Mouse (Mus musculus): ENCODE data around the gene Mrpl49. TPM values are rescaled to one million over a fixed set of nuclear protein-coding genes. Genes with fewer than 3 reads are reported as not detected.

Gene Mrpl49
- 32.0 and 37.3 TPM in 2 replicates for polyA plus RNA-seq (2012; rRNA removed)

- Histone ChIP-seq H3K27me3 (replicated peaks; ENCODE audit: control insufficient read depth, insufficient read depth, low read length) (no peaks in the 10 kb centered on the region), H3K36me3 (ENCODE audit: control insufficient read depth, insufficient read depth, low read length) (peaks cover 3% of the 10 kb centered on the region; the same call in 1 of the 2 replicates), H3K4me3 (ENCODE audit: insufficient read depth, low read depth, low read length) (peak within 1 kb of the TSS; percentile 89), H3K27ac (ENCODE audit: insufficient read depth, low read depth, low read length) (peak within 1 kb of the TSS; percentile 76), H3K4me1 (ENCODE audit: control insufficient read depth, insufficient read depth, low read length) (peaks cover 9% of the 10 kb centered on the region)
- WGBS, result under 1% methylated on average over 63 of the region's 63 CpGs
- peak; percentile 99 for DNase-seq
- TF ChIP-seq CTCF (conservative IDR thresholded peaks at IDR 0.05; ENCODE audit: insufficient read depth, insufficient read length, low read depth, low read length) (no peak), POLR2A (IDR thresholded peaks at IDR 0.05; ENCODE audit: low read depth, low read length) (peak; percentile 72)
Observed at GRCm38 (mm10) chr19:6057313-6058096, at the start of gene Mrpl49, which contains the start of gene Fau. TSS of gene Mrpl49 (minus strand) at chr19:6057785. TSS of gene Fau (plus strand) at chr19:6057844.

GRCm38 (mm10) chr19:6105586-6105985, 48.0 kb upstream of the Mrpl49 start, which contains the start of gene Naaladl1:
TSS of gene Naaladl1 (plus strand) at chr19:6105782.
- Histone ChIP-seq H3K4me1 (ENCODE audit: control insufficient read depth, insufficient read depth, low read length) (no peaks in the 10 kb centered on the region), H3K36me3 (ENCODE audit: control insufficient read depth, insufficient read depth, low read length) (no peaks in the 10 kb centered on the region), H3K27ac (ENCODE audit: insufficient read depth, low read depth, low read length) (no peak within 1 kb of the TSS), H3K27me3 (replicated peaks; ENCODE audit: control insufficient read depth, insufficient read depth, low read length) (no peaks in the 10 kb centered on the region), H3K4me3 (ENCODE audit: insufficient read depth, low read depth, low read length) (no peak within 1 kb of the TSS)
- WGBS, result 62% methylated on average over 7 of the region's 7 CpGs
- no peak for TF ChIP-seq POLR2A (IDR thresholded peaks at IDR 0.05; ENCODE audit: low read depth, low read length)
- no peak for TF ChIP-seq CTCF (conservative IDR thresholded peaks at IDR 0.05; ENCODE audit: insufficient read depth, insufficient read length, low read depth, low read length)
- peak; percentile 40 for DNase-seq

- no peak for DNase-seq
- no peak for TF ChIP-seq POLR2A (IDR thresholded peaks at IDR 0.05; ENCODE audit: low read depth, low read length)
- no peak for TF ChIP-seq CTCF (conservative IDR thresholded peaks at IDR 0.05; ENCODE audit: insufficient read depth, insufficient read length, low read depth, low read length)
- 74% methylated on average over 4 of the region's 4 CpGs for WGBS
- H3K36me3 ChIP-seq (ENCODE audit: control insufficient read depth, insufficient read depth, low read length), result no peaks in the 10 kb centered on the region
- no peak overlapping the region for H3K4me3 ChIP-seq (ENCODE audit: insufficient read depth, low read depth, low read length)
- H3K4me1 ChIP-seq (ENCODE audit: control insufficient read depth, insufficient read depth, low read length), result no peaks in the 10 kb centered on the region
- no peak overlapping the region for H3K27ac ChIP-seq (ENCODE audit: insufficient read depth, low read depth, low read length)
- no peaks in the 10 kb centered on the region for H3K27me3 ChIP-seq (replicated peaks; ENCODE audit: control insufficient read depth, insufficient read depth, low read length)
Observed at GRCm38 (mm10) chr19:6104476-6104875, 46.9 kb upstream of the Mrpl49 start.

- H3K4me1 ChIP-seq (ENCODE audit: control insufficient read depth, insufficient read depth, low read length), result no peaks in the 10 kb centered on the region
- no peak for TF ChIP-seq POLR2A (IDR thresholded peaks at IDR 0.05; ENCODE audit: low read depth, low read length)
- no peak for TF ChIP-seq CTCF (conservative IDR thresholded peaks at IDR 0.05; ENCODE audit: insufficient read depth, insufficient read length, low read depth, low read length)
Observed at GRCm38 (mm10) chr19:6102169-6102853, 44.7 kb upstream of the Mrpl49 start.

GRCm38 (mm10) chr19:6101186-6101585, 43.6 kb upstream of the Mrpl49 start:
- no peaks in the 10 kb centered on the region for H3K4me1 ChIP-seq (ENCODE audit: control insufficient read depth, insufficient read depth, low read length)
- no peaks in the 10 kb centered on the region for H3K27me3 ChIP-seq (replicated peaks; ENCODE audit: control insufficient read depth, insufficient read depth, low read length)
- DNase-seq, result no peak
- no peak for TF ChIP-seq CTCF (conservative IDR thresholded peaks at IDR 0.05; ENCODE audit: insufficient read depth, insufficient read length, low read depth, low read length)
- no peak for TF ChIP-seq POLR2A (IDR thresholded peaks at IDR 0.05; ENCODE audit: low read depth, low read length)
- WGBS, result 70% methylated on average over 6 of the region's 6 CpGs
- no peak overlapping the region for H3K27ac ChIP-seq (ENCODE audit: insufficient read depth, low read depth, low read length)
- H3K36me3 ChIP-seq (ENCODE audit: control insufficient read depth, insufficient read depth, low read length), result no peaks in the 10 kb centered on the region
- no peak overlapping the region for H3K4me3 ChIP-seq (ENCODE audit: insufficient read depth, low read depth, low read length)

More at GRCm38 (mm10) chr19:6102169-6102853, 44.7 kb upstream of the Mrpl49 start:
- WGBS, result 71% methylated on average over 6 of the region's 6 CpGs
- H3K4me3 ChIP-seq (ENCODE audit: insufficient read depth, low read depth, low read length), result no peak overlapping the region
- DNase-seq, result no peak
- no peak overlapping the region for H3K27ac ChIP-seq (ENCODE audit: insufficient read depth, low read depth, low read length)
- no peaks in the 10 kb centered on the region for H3K36me3 ChIP-seq (ENCODE audit: control insufficient read depth, insufficient read depth, low read length)
- H3K27me3 ChIP-seq (replicated peaks; ENCODE audit: control insufficient read depth, insufficient read depth, low read length), result no peaks in the 10 kb centered on the region

GRCm38 (mm10) chr19:6097847-6098246, 40.3 kb upstream of the Mrpl49 start:
- WGBS, result 86% methylated on average over 3 of the region's 3 CpGs
- DNase-seq, result peak; percentile 19
- no peaks in the 10 kb centered on the region for H3K27me3 ChIP-seq (replicated peaks; ENCODE audit: control insufficient read depth, insufficient read depth, low read length)

GRCm38 (mm10) chr19:6094119-6094518, 36.5 kb upstream of the Mrpl49 start, which contains the start of gene AC131692.1:
TSS of gene AC131692.1 (plus strand) at chr19:6094419.
- no peak for DNase-seq
- WGBS, result 92% methylated on average over 7 of the region's 7 CpGs
- Histone ChIP-seq H3K36me3 (ENCODE audit: control insufficient read depth, insufficient read depth, low read length) (no peaks in the 10 kb centered on the region), H3K4me3 (ENCODE audit: insufficient read depth, low read depth, low read length) (no peak within 1 kb of the TSS), H3K27ac (ENCODE audit: insufficient read depth, low read depth, low read length) (no peak within 1 kb of the TSS), H3K4me1 (ENCODE audit: control insufficient read depth, insufficient read depth, low read length) (no peaks in the 10 kb centered on the region), H3K27me3 (replicated peaks; ENCODE audit: control insufficient read depth, insufficient read depth, low read length) (no peaks in the 10 kb centered on the region)
- TF ChIP-seq CTCF (conservative IDR thresholded peaks at IDR 0.05; ENCODE audit: insufficient read depth, insufficient read length, low read depth, low read length), result no peak
- no peak for TF ChIP-seq POLR2A (IDR thresholded peaks at IDR 0.05; ENCODE audit: low read depth, low read length)

More at GRCm38 (mm10) chr19:6097847-6098246, 40.3 kb upstream of the Mrpl49 start:
- Histone ChIP-seq H3K4me3 (ENCODE audit: insufficient read depth, low read depth, low read length) (no peak overlapping the region), H3K36me3 (ENCODE audit: control insufficient read depth, insufficient read depth, low read length) (no peaks in the 10 kb centered on the region), H3K27ac (ENCODE audit: insufficient read depth, low read depth, low read length) (no peak overlapping the region), H3K4me1 (ENCODE audit: control insufficient read depth, insufficient read depth, low read length) (no peaks in the 10 kb centered on the region)
- TF ChIP-seq CTCF (conservative IDR thresholded peaks at IDR 0.05; ENCODE audit: insufficient read depth, insufficient read length, low read depth, low read length), result no peak
- TF ChIP-seq POLR2A (IDR thresholded peaks at IDR 0.05; ENCODE audit: low read depth, low read length), result no peak

Data from kidney, adult 2 months (tissue).